Mouse (Mus musculus) adrenal gland, postnatal 36 days (tissue): ENCODE data around the gene Ints14. TPM values are rescaled to one million over a fixed set of nuclear protein-coding genes. Genes with fewer than 3 reads are reported as not detected.
"Not testable (repeated sequence)": the region's sequence is repeated elsewhere in the genome, so short reads cannot be mapped to it uniquely, and the experiment has no call there.

Source experiments
- DNase-seq, 2 experiments: peaks; one replicate each; pipeline ENCODE4 v3.0.0; 2021; ENCODE audit warnings: mixed read lengths in 1 of 2
- microRNA-seq: library from miRNA; unstranded; fragments of <30 nt; microRNA quantifications from one replicate; pipeline ENCODE4 v1.2.0, GENCODE M21; 2021
- total RNA-seq, 2 experiments: library from RNA; stranded (reverse); gene quantifications; 2 replicates each; pipeline ENCODE4 v1.2.3; 2021

The Ints14 gene
- total RNA-seq, 2 experiments from 2014 or later: 24.9 to 30.3 TPM

DNA sequence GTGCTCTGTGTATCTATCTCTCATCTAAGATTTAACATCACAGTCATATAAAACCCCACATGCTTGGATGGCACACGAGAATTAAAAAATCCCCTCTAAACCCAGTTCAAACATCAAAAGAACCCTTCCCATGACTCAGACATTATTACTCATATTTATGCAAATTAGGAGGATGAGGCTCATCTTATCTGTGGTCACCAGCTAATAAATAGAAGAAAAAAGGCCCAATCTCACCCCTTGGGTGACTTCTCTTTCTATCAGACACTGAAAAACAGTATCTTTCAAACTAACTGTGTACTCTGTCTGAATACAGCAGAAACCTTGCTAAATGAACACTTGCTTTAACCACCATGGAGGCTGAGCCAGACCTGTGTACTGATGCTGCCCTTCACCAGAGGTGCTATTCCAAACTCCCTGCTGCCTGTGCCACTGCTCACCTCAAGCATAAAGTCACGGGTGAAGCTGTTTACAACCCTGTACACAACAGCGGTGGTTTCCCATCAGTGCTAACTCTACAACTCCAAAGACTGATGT, 58.0 kb downstream of the Ints14 start:
- DNase-seq: no peak

DNA sequence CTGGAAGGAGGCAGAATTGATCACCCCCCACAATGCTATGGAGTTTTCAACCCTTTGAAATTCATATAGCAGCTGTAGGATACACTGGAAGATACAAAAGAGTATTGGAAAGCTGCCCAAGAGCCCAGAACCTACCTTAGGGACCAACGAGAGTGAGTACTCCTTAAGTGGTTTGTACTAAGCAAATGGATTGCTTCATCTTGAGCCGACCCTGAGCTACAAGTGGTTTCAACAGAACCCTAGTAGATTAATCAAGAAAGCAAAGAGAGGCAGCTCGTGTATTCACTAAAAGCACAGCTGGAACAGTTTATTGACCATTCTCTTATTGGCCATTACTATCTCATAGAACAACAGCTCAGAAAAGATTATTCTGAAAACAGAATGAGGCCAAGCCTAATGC, 58.4 kb downstream of the Ints14 start:
- DNase-seq: no peak

DNA sequence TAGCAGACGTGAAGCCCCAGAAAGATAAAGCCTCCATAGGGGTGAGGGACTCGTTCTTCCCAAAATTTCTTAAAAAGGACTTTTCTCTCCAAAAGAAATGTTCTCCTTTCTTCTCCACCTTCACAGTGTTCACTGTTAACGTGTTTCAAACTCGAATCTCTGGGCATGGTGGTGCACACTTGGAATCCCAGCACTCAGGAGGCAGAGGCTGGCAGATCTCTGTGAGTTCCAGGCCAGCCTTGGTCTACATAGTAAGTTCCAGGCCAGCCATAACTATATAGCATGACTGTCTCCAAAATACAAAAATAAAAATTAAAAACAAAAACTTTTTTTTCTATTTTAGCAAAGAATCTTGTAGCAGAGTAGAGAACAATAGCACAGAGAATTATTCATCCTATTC, 59.4 kb downstream of the Ints14 start:
- no peak for DNase-seq

DNA sequence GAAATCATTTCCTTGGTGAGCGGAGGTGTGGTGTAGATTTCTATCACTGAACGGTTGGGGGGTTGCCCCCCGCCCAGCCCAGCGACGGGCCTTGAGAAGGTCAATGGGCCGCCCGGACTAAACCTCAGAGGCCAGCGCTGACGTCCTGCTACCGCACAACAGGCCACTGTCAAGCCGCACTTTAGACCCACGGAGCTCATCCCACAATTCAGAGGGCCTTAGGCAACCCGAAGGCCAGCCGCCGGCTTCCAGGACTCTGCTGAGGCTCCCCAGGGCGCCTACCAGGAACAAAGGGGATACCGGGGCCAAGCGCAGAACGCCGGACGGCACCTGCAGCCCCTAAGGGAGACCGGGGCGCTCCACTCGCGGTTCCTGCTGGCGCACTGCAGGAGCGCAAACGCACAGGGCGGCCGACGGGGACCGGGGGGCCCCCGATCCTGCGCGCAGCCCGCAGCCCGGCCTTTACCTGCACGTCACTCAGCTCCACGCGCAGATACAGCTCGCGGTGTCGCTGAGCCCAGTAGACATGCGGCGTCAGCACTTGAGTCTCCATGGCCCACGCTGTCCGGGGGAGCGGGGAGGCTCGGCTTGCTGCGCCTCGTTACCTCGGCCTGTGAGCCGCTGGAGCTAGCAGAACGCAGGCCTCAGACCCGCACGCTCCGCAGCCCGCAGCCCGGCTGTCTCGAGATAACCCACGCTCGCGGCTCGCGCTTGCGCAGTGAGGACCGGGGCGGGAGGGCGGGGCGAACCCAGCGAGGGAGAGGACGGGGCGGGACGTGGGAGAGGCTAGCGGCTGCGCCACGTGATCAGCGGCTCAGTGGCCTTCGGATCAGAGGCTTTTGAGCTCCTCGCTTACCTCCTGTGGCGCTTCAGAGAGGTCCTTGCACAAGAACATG, 60.5 kb downstream of the Ints14 start, which contains the start of gene Hacd3:
Hacd3 (minus strand) TSS at position 703 of the 896 bp plus-strand sequence.
- DNase-seq: peak; percentile 94 to 96

DNA sequence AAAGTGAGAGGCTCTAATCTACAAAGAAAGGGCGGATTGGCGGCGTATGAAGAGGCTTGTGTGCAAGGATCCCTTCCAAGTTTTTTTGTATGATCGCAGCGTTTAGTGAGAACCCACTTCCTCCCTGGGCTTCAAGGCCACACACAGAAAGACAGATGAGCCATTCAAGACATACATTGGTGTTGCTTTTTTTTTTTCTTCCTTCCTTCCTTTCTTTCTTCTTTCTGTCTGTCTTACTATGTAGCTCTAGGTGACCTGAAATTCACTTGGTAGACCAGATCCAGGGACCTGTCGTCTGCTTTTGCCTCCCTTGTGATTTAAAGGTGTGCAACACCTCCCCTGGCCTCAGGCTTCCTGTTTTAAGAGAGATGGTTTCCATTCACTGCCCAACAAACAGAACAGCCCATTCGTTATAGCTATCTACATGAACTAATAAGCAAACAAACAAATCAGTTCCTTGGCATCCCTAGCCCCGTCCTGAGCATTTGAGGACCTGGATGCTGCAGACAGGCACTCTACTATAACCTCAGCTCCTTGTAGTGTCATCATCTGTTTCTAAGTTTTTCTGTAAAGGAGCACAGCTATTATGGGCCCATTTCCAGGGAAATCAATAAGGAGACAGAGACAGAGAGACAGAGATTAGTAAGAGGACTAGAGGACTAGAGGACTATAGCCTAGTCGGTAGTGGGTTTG, 61.3 kb downstream of the Ints14 start:
- no peak for DNase-seq

DNA sequence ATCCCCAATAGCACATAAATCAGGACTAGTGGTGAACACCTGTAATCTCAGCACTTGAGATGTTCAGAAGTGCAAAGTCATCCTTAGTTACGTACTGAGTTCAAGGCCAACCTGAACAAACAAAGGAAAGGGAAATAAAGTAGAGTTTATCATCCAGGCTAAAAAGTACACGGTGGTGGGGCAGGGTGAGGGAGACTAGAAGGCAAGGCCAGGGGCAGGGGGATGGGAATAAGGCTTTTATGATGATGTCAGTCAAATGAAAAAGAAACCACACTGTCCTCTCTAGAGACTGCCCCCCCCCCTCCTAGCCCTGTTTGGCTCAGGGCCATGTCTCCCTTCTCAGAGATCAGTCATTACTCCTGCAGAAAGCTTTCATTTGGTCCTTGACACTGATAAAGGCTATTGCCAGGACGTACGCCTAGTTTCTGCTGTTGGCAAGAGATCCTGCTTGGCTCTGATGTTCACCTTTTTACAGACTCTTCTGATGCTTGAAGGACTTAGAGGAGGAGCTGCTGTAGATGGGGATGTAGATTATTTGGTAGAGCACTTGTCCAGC, 62.0 kb downstream of the Ints14 start:
- peak; percentile 69 to 72 for DNase-seq

DNA sequence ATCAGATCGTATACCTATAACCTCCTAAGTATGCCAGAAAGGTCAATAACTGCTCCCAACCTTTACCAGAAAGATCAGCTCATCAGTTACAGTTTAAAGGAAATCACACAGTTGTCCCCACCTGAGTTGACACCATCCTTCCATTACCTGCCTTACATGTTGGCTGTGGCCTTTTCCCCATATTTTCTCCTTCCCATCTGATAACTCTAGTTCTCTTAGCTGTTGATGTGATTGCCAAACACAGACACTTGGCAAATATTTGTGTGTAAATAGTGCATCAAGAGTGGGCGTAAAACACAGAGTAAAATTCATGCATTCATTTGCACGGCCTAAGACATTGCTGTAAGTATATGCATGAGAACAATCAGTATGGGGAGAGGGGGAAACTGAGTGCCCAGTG, 62.7 kb downstream of the Ints14 start:
- no peak for DNase-seq

DNA sequence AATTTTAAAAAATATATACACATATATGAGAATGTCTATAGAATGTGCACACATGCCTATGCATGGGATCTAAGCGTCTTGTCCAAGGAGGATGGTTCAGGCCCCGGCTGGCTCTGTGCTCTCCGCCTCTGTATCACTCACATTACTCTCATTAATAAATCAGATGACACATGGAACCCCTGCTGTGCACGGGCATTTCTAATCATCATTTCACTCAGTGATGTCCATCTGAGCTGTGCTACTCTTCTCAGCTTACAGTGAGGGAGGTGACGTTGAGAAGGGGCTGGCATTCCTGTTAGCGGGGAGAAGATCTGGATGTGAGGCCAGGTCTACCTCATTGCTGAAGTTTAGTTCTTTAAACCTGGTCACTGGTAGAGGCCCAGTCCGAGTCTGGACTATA, 66.5 kb downstream of the Ints14 start:
- no peak for DNase-seq

DNA sequence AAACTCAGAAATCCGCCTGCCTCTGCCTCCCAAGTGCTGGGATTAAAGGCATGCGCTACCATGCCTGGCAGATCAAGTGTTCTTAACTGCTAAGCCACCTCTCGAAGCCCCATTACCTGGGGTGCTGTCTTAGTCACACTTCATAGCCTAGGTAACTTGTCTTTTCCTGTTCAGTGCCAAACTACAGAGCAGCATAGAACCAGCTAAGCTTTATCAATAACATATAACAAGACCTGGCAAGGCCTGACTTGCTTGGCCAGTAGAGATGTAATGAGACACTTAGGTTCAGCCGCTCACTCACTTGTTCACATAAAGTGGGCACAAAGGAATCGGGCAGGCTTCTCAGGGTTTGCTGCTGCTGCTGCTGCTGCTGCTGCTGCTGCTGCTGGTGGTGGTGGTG, 67.6 kb downstream of the Ints14 start:
- DNase-seq: no peak

DNA sequence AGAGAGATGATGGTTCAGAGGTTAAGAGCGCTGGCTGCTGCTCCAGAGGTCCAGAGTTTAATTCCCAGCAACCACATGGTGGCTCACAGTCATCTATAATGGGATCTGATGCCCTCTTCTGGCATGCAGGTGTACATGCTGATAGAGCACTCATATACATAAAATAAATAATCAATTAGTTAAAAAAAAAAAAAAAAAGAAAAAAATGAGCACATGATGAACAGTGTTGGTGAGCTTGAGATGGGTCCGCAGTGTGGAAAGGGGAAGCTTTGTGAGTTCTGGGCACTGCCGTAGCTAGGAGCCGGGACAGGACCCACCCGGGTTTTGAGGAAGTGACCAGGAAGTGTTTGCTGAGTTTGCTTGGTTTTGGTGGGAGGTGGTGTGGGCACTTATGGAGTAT, 70.7 kb downstream of the Ints14 start:
- DNase-seq: not testable (repeated sequence)

DNA sequence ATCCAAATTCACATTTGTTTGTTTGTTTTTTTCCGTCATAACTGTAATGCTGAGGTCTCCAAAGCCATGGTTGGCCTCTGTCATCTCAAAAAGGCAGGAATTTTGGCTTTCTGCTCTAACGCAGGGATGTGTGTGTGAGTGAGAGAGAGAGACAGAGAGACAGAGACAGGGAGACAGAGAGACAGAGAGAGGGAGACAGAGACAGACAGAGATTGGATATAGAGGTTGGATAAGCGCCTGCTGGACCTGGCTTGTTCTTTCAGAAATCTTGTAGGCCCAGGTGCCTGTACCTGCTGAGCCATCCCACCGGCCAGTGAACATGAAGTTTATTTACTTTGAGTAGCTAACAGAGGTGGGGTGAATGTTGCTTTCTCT, 71.2 kb downstream of the Ints14 start:
- DNase-seq: no peak

DNA sequence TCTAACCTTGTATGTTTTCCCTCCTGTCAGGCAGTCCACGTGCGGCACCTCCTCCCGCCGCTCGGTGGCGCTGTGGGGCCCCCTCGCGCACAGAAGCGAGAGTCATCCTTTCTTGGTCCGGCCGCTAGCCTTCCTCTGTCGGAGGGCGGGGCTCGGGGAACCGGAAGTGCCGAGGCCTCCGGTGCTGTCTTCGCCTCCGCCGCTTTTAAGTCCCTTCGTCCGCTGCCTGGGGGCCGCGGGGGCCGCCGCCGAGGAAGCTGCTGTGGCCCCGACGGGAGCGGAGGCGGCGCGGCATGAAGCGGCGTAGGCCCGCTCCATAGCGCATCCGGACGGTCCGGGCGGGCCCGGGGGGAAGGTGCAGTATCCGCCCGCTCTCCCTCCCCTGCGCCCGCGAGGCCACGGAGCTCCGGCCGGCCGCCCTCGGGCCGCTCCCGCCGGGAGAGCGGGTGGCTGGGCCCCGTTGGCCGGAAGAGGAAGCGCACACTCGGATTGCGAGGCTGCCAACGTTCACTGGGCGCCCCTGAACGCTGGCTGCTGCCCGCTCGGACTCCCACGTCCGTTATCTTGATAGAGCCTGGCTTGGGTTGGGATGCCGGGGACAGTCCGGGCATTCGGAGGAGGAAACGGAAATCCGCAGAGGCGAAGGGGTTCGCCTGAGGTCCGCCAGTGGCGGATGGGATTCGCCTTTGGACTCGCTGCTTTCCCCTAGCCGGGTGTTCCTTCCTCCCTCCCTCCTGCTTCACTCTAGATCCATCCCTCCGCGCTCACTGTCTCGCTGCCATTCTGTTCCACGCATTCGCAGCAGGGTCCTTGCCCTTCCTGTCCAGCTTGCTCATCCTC, 71.8 kb downstream of the Ints14 start, which contains the start of gene Dpp8:
Dpp8 (plus strand) TSS at position 146 of the 840 bp plus-strand sequence.
- DNase-seq: peak; percentile 95 to 97

DNA sequence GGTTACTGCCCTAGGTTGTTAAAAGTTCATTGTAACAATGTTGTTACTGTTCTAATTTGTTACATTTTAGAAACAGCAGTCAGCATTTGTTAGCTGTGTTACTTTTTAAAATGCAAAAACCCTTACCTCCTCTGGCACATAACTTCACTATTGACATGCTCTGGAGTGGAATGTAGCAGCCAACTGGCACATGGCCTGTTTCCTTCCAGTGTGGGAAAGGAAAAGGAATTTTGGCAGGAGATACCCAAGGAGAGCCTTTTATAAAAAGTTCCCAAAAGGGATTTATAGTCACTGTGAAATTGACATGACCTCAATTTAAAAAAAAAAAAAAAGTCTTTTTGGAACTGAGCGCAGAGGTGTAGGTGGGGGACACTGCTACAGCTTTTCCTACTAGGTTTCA, 75.8 kb downstream of the Ints14 start:
- DNase-seq: peak; percentile 47 to 64

Small RNA genes within 50 kb of the gene (microRNA-seq; reads per million reads assigned to microRNA genes)
- gene Gm25640: not detected

Other genes with a start within 250 kb of the Ints14 start
- 100 to 1,000 TPM; 266 to 324 TPM for gene Rab11a, start 223.1 kb upstream of the Ints14 start, total RNA-seq
- gene Dennd4a, start 149.6 kb upstream of the Ints14 start, total RNA-seq: 10 to 100 TPM; 18.1 to 19.9 TPM
- not detected for gene Slc24a1, start 9.3 kb upstream of the Ints14 start, total RNA-seq
- 100 to 1,000 TPM; 251 to 350 TPM for gene Hacd3, start 60.8 kb downstream of the Ints14 start, total RNA-seq
- gene Dpp8, start 71.5 kb downstream of the Ints14 start, total RNA-seq: 100 to 1,000 TPM in 1 of 2 experiments, 10 to 100 TPM in 1; 88.0 to 104 TPM
- gene Igdcc4, start 140.6 kb downstream of the Ints14 start, total RNA-seq: 10 to 100 TPM; 31.8 to 32.6 TPM
- gene Igdcc3, start 180.3 kb downstream of the Ints14 start, total RNA-seq: 1 to 10 TPM; 1.2 to 1.9 TPM
- gene Parp16, start 234.4 kb downstream of the Ints14 start, total RNA-seq: 10 to 100 TPM; 11.8 to 21.2 TPM